Mouse (Mus musculus) lung, adult 2 months (tissue): ENCODE measurements around the gene Tlx3. TPM values are rescaled to one million over a fixed set of nuclear protein-coding genes. Genes with fewer than 3 reads are reported as not detected.

ENCODE experiments used
- DNase-seq: peaks from one replicate; pipeline ENCODE4 v3.0.0; 2022
- H3K4me1 ChIP-seq: fragments of 200-500 bp; 2 replicates; pipeline ENCODE4 v1.6.1; 2011; ENCODE audit warnings: low read length; ENCODE audit not compliant: control insufficient read depth, insufficient read depth
- H3K4me3 ChIP-seq: fragments of 200-500 bp; replicated peaks from 2 replicates; pipeline ENCODE3; 2011; ENCODE audit warnings: low read depth, mild to moderate bottlenecking, control low read depth, low read length; ENCODE audit errors: extremely low read depth
- CTCF ChIP-seq: fragments of 200-500 bp; IDR thresholded peaks from 2 replicates; pipeline ENCODE4 v1.5.1; 2011; ENCODE audit warnings: mild to moderate bottlenecking, low read length, control low read depth; ENCODE audit not compliant: insufficient read depth
- POLR2A ChIP-seq: fragments of 200-500 bp; IDR thresholded peaks from 2 replicates; pipeline ENCODE4 v1.6.1; 2011; ENCODE audit warnings: low read depth, mild to moderate bottlenecking, control low read depth, low read length, borderline replicate concordance; ENCODE audit errors: extremely low read depth
- WGBS: fragments of 180-500 bp; shearing (Covaris S2); methylation state at CpG from one replicate; pipeline ENCODE4 v1.1.7; 2018; 5-methylcytosine and 5-hydroxymethylcytosine counted together
- polyA plus RNA-seq: library from polyadenylated mRNA; depleted of rRNA; stranded (reverse); fragments of >200 nt; gene quantifications from 2 replicates; pipeline ENCODE4 v1.2.3, GENCODE M21; 2012

The Tlx3 gene
- polyA plus RNA-seq, 1 experiment: not detected

GRCm38 (mm10) chr11:33207411-33207810 is 4.0 kb upstream of the Tlx3 start:
- no peak for TF ChIP-seq POLR2A
- TF ChIP-seq CTCF: no peak
- WGBS: 83% methylated on average over 2 of the region's 2 CpGs

GRCm38 (mm10) chr11:33204966-33205365 is 1.6 kb upstream of the Tlx3 start:
- TF ChIP-seq CTCF: no peak
- TF ChIP-seq POLR2A: no peak
- WGBS: 20% methylated on average over 3 of the region's 3 CpGs
- no peak overlapping the region for H3K4me3 ChIP-seq
- no peaks in the 10 kb centered on the region for H3K4me1 ChIP-seq
- DNase-seq: no peak

More at GRCm38 (mm10) chr11:33207411-33207810, 4.0 kb upstream of the Tlx3 start:
- no peak for DNase-seq
- Histone ChIP-seq H3K4me3 (no peak overlapping the region), H3K4me1 (no peaks in the 10 kb centered on the region)

- Histone ChIP-seq H3K4me1 (no peaks in the 10 kb centered on the region), H3K4me3 (no peak overlapping the region)
- WGBS: 4% methylated on average over 18 of the region's 18 CpGs
- peak; percentile 10 for DNase-seq
- TF ChIP-seq CTCF (no peak), POLR2A (no peak)
Measured at GRCm38 (mm10) chr11:33204329-33204705, 928 bp upstream of the Tlx3 start.

GRCm38 (mm10) chr11:33202972-33203371 is 417 bp downstream of the Tlx3 start:
- TF ChIP-seq POLR2A (no peak), CTCF (no peak)
- H3K4me3 ChIP-seq: no peak overlapping the region
- DNase-seq: no peak
- H3K4me1 ChIP-seq: no peaks in the 10 kb centered on the region
- 4% methylated on average over 47 of the region's 47 CpGs for WGBS

- no peak overlapping the region for H3K4me3 ChIP-seq
- TF ChIP-seq POLR2A (no peak), CTCF (no peak)
- peak; percentile 13 for DNase-seq
- 4% methylated on average over 37 of the region's 37 CpGs for WGBS
- H3K4me1 ChIP-seq: no peaks in the 10 kb centered on the region
Measured at GRCm38 (mm10) chr11:33202296-33202695, 1.1 kb downstream of the Tlx3 start.

GRCm38 (mm10) chr11:33201626-33202010 is 1.8 kb downstream of the Tlx3 start:
- DNase-seq: no peak
- 8% methylated on average over 19 of the region's 19 CpGs for WGBS
- Histone ChIP-seq H3K4me1 (no peaks in the 10 kb centered on the region), H3K4me3 (no peak overlapping the region)
- TF ChIP-seq CTCF (no peak), POLR2A (no peak)

GRCm38 (mm10) chr11:33200764-33201625 is 2.4 kb downstream of the Tlx3 start:
- H3K4me3 ChIP-seq: no peak overlapping the region
- WGBS: 2% methylated on average over 75 of the region's 76 CpGs
- peak; percentile 24 for DNase-seq

GRCm38 (mm10) chr11:33199906-33200763 is 3.3 kb downstream of the Tlx3 start:
- H3K4me3 ChIP-seq: no peak overlapping the region
- WGBS: 3% methylated on average over 45 of the region's 45 CpGs
- H3K4me1 ChIP-seq: no peaks in the 10 kb centered on the region
- peak; percentile 19 for DNase-seq
- TF ChIP-seq POLR2A: no peak
- no peak for TF ChIP-seq CTCF

More at GRCm38 (mm10) chr11:33200764-33201625, 2.4 kb downstream of the Tlx3 start:
- TF ChIP-seq CTCF (no peak), POLR2A (no peak)
- no peaks in the 10 kb centered on the region for H3K4me1 ChIP-seq

GRCm38 (mm10) chr11:33199117-33199514 is 4.3 kb downstream of the Tlx3 start:
- DNase-seq: no peak
- Histone ChIP-seq H3K4me1 (no peaks in the 10 kb centered on the region), H3K4me3 (no peak overlapping the region)
- WGBS: 13% methylated on average over 15 of the region's 15 CpGs
- TF ChIP-seq POLR2A (no peak), CTCF (no peak)
